Mouse (Mus musculus): ENCODE data around the gene Lrrc17.

DNA sequence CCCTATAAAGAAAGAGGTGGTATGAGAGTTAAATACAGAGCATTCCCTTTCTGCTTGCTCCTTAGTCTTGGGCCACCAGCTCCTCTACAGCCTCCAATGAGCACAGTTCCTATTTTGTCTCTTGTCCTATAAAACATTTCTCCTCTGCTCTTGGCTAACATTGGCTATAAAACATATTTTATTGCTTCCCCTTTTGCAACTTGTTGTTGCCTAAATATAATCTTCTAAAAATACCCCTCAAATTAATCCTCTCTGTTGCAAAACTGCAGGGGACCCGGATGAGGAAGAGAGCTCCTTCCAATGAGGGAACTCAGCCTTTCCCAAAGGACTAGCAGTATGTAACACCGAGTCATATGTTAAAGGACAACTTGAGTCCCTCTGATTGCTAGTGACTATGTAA lies 20.6 kb downstream of the Lrrc17 start:
- TF ChIP-seq POLR2A (IDR thresholded peaks at IDR 0.05; ENCODE audit: insufficient read depth, low read length), result no peak
- no peak for TF ChIP-seq CTCF (IDR thresholded peaks at IDR 0.05; ENCODE audit: low read depth, low read length)
- no peak for TF ChIP-seq EP300 (IDR thresholded peaks at IDR 0.05; ENCODE audit: insufficient read depth, low read depth, low read length)
